In the genomic region with DNA sequence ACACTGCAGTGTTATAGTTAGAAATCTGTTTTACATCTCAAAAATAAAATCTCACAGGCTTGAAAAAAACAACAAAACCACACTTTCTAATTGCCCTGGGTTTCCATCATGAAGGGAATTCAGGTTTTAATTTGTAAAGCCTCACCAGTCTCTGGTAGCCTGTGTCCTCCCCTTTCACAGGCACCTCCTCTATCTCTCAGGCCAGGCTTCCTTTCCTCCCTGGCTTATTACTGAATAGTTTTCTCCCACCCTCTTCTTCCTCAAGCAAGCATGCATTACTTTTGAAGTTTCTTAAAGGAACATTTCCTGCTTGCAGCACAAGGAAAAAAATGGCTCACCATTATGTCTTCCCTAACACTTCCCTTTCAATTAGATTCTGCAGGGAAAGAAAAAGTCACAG, we compare ENCODE assay signal across 25 mouse cellular contexts.
A peak's percentile ranks its signal among the peaks of the same experiment; 100 is the strongest.
DNase-seq lines count a peak whose midpoint lies in the region; ATAC-seq and TF ChIP-seq lines count a peak whose summit lies in the region.
"Had no signal": no experiment of that assay in that cellular context is flagged by ENCODE, and none has a peak within 500 bp of the region (broad histone marks: within the 10 kb centered on the region; RNA-seq: fewer than 3 reads in every experiment).

No protein-coding gene starts in this region.

- DNase-seq in frontal cortex, adult 2 months (ENCODE audit: extremely low spot score in 1 of 2, low spot score in 1 of 2), result no peak
- DNase-seq in kidney, adult 2 months, result no peak
- DNase-seq in stomach, postnatal 0 days (ENCODE audit: low spot score), result no peak
- DNase-seq: adrenal gland, adult 8-10 months; adrenal gland, postnatal 36 days; B cell, adult 2 months; cerebellum, adult 11 months; cerebellum, adult 8-10 months; cerebellum, postnatal 14 days; gastrocnemius, postnatal 36 days; heart, adult 18-20 months; heart, postnatal 14 days had no signal

- TF ChIP-seq POLR2A in kidney, adult 2 months (IDR thresholded peaks at IDR 0.05; ENCODE audit: low read depth, low read length), result no peak

- H3K27ac ChIP-seq in kidney, embryonic 16.5 days (ENCODE audit: low read length), result no peak overlapping the region
- no peak overlapping the region for H3K27ac ChIP-seq in kidney, adult 2 months (ENCODE audit: insufficient read depth, low read depth, low read length)
- H3K27ac ChIP-seq in stomach, embryonic 14.5 days (ENCODE audit: low read length), result peak overlapping the region; percentile 49; the same call in 1 of the 2 replicates
- H3K27ac ChIP-seq in stomach, postnatal 0 days (replicated peaks), result no peak overlapping the region
- H3K27ac ChIP-seq: embryonic facial prominence, embryonic 12.5 days; heart, embryonic 15.5 days; hindbrain, embryonic 13.5 days; hindbrain, postnatal 0 days had no signal

- H3K36me3 ChIP-seq in kidney, embryonic 16.5 days (ENCODE audit: insufficient read depth, low read length), result no peaks in the 10 kb centered on the region
- H3K36me3 ChIP-seq in kidney, adult 2 months (ENCODE audit: control insufficient read depth, insufficient read depth, low read length), result no peaks in the 10 kb centered on the region
- no peaks in the 10 kb centered on the region for H3K36me3 ChIP-seq in stomach, embryonic 14.5 days (ENCODE audit: control insufficient read depth, insufficient read depth, low read length)
- no peaks in the 10 kb centered on the region for H3K36me3 ChIP-seq in stomach, postnatal 0 days (ENCODE audit: control insufficient read depth, insufficient read depth, low read length)
- H3K36me3 ChIP-seq: embryonic facial prominence, embryonic 12.5 days; G1E; heart, embryonic 15.5 days; hindbrain, embryonic 13.5 days had no signal

- ATAC-seq in frontal cortex, adult (ENCODE audit: low TSS enrichment), result peak; percentile 23; the same call in 1 of the 2 replicates
- ATAC-seq in kidney, embryonic 16.5 days (ENCODE audit: low FRiP score, low TSS enrichment), result peak; percentile 69; the same call in 1 of the 2 replicates
- ATAC-seq in stomach, embryonic 14.5 days (ENCODE audit: insufficient number of reproducible peaks, insufficient read depth, low FRiP score, low read depth), result no peak
- ATAC-seq in stomach, postnatal 0 days (ENCODE audit: low FRiP score, low TSS enrichment), result no peak
- ATAC-seq in inflammation-experienced regulatory T-cells, adult 6 months, result no peak
- ATAC-seq: CD4-positive, CD25-positive, alpha-beta regulatory T cell, adult 4 months; forebrain, embryonic 16.5 days; hindbrain, postnatal 0 days; intestine, postnatal 0 days had no signal

- TF ChIP-seq EP300 in stomach, postnatal 0 days (optimal IDR thresholded peaks at IDR 0.05), result no peak

- no peaks in the 10 kb centered on the region for H3K27me3 ChIP-seq in kidney, embryonic 16.5 days (ENCODE audit: insufficient read depth, low read length)
- H3K27me3 ChIP-seq in kidney, adult 2 months (replicated peaks; ENCODE audit: control insufficient read depth, insufficient read depth, low read length), result no peaks in the 10 kb centered on the region
- H3K27me3 ChIP-seq in stomach, embryonic 14.5 days (ENCODE audit: control insufficient read depth, insufficient read depth, low read length), result no peaks in the 10 kb centered on the region
- no peaks in the 10 kb centered on the region for H3K27me3 ChIP-seq in stomach, postnatal 0 days (ENCODE audit: control insufficient read depth, insufficient read depth, low read length)
- H3K27me3 ChIP-seq: embryonic facial prominence, embryonic 12.5 days; heart, embryonic 15.5 days; hindbrain, embryonic 13.5 days had no signal

- H3K4me3 ChIP-seq in kidney, embryonic 16.5 days (ENCODE audit: low read length), result no peak overlapping the region
- no peak overlapping the region for H3K4me3 ChIP-seq in kidney, adult 2 months (ENCODE audit: insufficient read depth, low read depth, low read length)
- no peak overlapping the region for H3K4me3 ChIP-seq in stomach, embryonic 14.5 days (ENCODE audit: low read depth, low read length)
- H3K4me3 ChIP-seq in stomach, postnatal 0 days (ENCODE audit: low read depth, low read length), result no peak overlapping the region
- H3K4me3 ChIP-seq: embryonic facial prominence, embryonic 12.5 days; heart, embryonic 15.5 days; hindbrain, embryonic 13.5 days had no signal

- no peak overlapping the region for H3K4me2 ChIP-seq in kidney, embryonic 16.5 days (replicated peaks; ENCODE audit: low read depth, low read length)
- H3K4me2 ChIP-seq in stomach, embryonic 14.5 days (replicated peaks; ENCODE audit: low read depth, low read length), result no peak overlapping the region
- H3K4me2 ChIP-seq in stomach, postnatal 0 days (replicated peaks; ENCODE audit: low read depth), result no peak overlapping the region
- H3K4me2 ChIP-seq: embryonic facial prominence, embryonic 12.5 days; heart, embryonic 11.5 days; heart, embryonic 15.5 days; hindbrain, embryonic 13.5 days had no signal

- peaks cover 8% of the 10 kb centered on the region for H3K4me1 ChIP-seq in kidney, embryonic 16.5 days (ENCODE audit: insufficient read depth, low read length)
- no peaks in the 10 kb centered on the region for H3K4me1 ChIP-seq in kidney, adult 2 months (ENCODE audit: control insufficient read depth, insufficient read depth, low read length)
- peaks cover 4% of the 10 kb centered on the region; the same call in 1 of the 2 replicates for H3K4me1 ChIP-seq in stomach, embryonic 14.5 days (ENCODE audit: control insufficient read depth, insufficient read depth, low read length)
- H3K4me1 ChIP-seq in stomach, postnatal 0 days (replicated peaks; ENCODE audit: control insufficient read depth, insufficient read depth), result no peaks in the 10 kb centered on the region
- H3K4me1 ChIP-seq: embryonic facial prominence, embryonic 12.5 days; heart, embryonic 15.5 days; hindbrain, embryonic 13.5 days had no signal

- no peaks in the 10 kb centered on the region for H3K9me3 ChIP-seq in kidney, embryonic 16.5 days (ENCODE audit: low read length)
- no peaks in the 10 kb centered on the region for H3K9me3 ChIP-seq in stomach, embryonic 14.5 days (ENCODE audit: control insufficient read depth, low read depth, low read length)
- H3K9me3 ChIP-seq in stomach, postnatal 0 days (ENCODE audit: control insufficient read depth, low read length), result no peaks in the 10 kb centered on the region
- H3K9me3 ChIP-seq: embryonic facial prominence, embryonic 12.5 days; G1E; heart, embryonic 15.5 days; hindbrain, embryonic 13.5 days had no signal

- no peak overlapping the region for H3K9ac ChIP-seq in kidney, embryonic 16.5 days (replicated peaks; ENCODE audit: low read length)
- no peak overlapping the region for H3K9ac ChIP-seq in stomach, embryonic 14.5 days (replicated peaks; ENCODE audit: low read depth, low read length)
- no peak overlapping the region for H3K9ac ChIP-seq in stomach, postnatal 0 days (ENCODE audit: low read length)
- H3K9ac ChIP-seq: embryonic facial prominence, embryonic 12.5 days; heart, embryonic 15.5 days; hindbrain, embryonic 13.5 days had no signal

- no peak for TF ChIP-seq CTCF in kidney, adult 2 months (conservative IDR thresholded peaks at IDR 0.05; ENCODE audit: insufficient read depth, insufficient read length, low read depth, low read length)
- TF ChIP-seq CTCF in stomach, postnatal 0 days (IDR thresholded peaks at IDR 0.05; ENCODE audit: low read depth), result no peak

Comparison
In these comparisons a context has a peak if more than half of its experiments do, and no peak if none do; other contexts are left out.
1. ATAC-seq: peak in frontal cortex, adult (single experiment) and kidney, embryonic 16.5 days (single experiment); none in stomach, embryonic 14.5 days (single experiment), stomach, postnatal 0 days (single experiment) and inflammation-experienced regulatory T-cells, adult 6 months (single experiment).